Mouse (Mus musculus) layer of hippocampus, adult 8-10 months (tissue): ENCODE data around the gene Cyb5r4. TPM values are rescaled to one million over a fixed set of nuclear protein-coding genes. Genes with fewer than 3 reads are reported as not detected.

ENCODE experiments used
- total RNA-seq, 4 experiments: library from RNA; stranded (reverse); gene quantifications; 2 replicates each; pipeline ENCODE4 v1.2.4; 2022

Cyb5r4 gene
- total RNA-seq, 4 experiments from 2014 or later, result 30.0 to 46.6 (median 38.2) TPM

Other genes starting within 250 kb of the Cyb5r4 start
- 100 to 1,000 TPM; 356 to 410 (median 379) TPM for gene Snap91, start 141.4 kb upstream of the Cyb5r4 start, total RNA-seq
- 10 to 100 TPM in 1 of 4 experiments, 1 to 10 TPM in 3; 6.6 to 10.8 (median 9.0) TPM for gene Ripply2, start 6.5 kb upstream of the Cyb5r4 start, total RNA-seq
- gene Mrap2, start 122.3 kb downstream of the Cyb5r4 start, total RNA-seq, result 1 to 10 TPM; 3.3 to 5.7 (median 4.9) TPM
- 10 to 100 TPM; 10.6 to 15.2 (median 14.0) TPM for gene Cep162, start 233.5 kb downstream of the Cyb5r4 start, total RNA-seq